Mouse (Mus musculus): ENCODE results near the gene Apbb2. TPM values are rescaled to one million over a fixed set of nuclear protein-coding genes. Genes with fewer than 3 reads are reported as not detected.

Apbb2 gene
- polyA plus RNA-seq, 1 experiment: 36.1 TPM

GRCm38 (mm10) chr5:66486028-66486427 is 132.6 kb downstream of the Apbb2 start:
- TF ChIP-seq CTCF (IDR thresholded peaks at IDR 0.05; ENCODE audit: borderline replicate concordance, insufficient read depth, low read depth, low read length) (no peak), POLR2A (IDR thresholded peaks at IDR 0.05; ENCODE audit: borderline replicate concordance, insufficient read depth, low read length) (no peak)
- no peaks in the 10 kb centered on the region for H3K27me3 ChIP-seq (ENCODE audit: control insufficient read depth, insufficient read depth, low read length)
- peaks cover 2% of the 10 kb centered on the region; the same call in 1 of the 2 replicates for H3K4me1 ChIP-seq (ENCODE audit: control insufficient read depth, insufficient read depth, low read length)
- WGBS: 85% methylated on average over 7 of the region's 7 CpGs
- no peak overlapping the region for H3K4me3 ChIP-seq (replicated peaks; ENCODE audit: insufficient read depth, low read depth, low read length)
- DNase-seq: no peak
- H3K27ac ChIP-seq (ENCODE audit: insufficient read depth, low read length): no peak overlapping the region

- H3K27me3 ChIP-seq (ENCODE audit: control insufficient read depth, insufficient read depth, low read length): no peaks in the 10 kb centered on the region
- DNase-seq: peak; percentile 45 to 47
- WGBS: 11% methylated on average over 10 of the region's 10 CpGs
- TF ChIP-seq POLR2A (IDR thresholded peaks at IDR 0.05; ENCODE audit: borderline replicate concordance, insufficient read depth, low read length) (no peak), CTCF (IDR thresholded peaks at IDR 0.05; ENCODE audit: borderline replicate concordance, insufficient read depth, low read depth, low read length) (0 out of 2 replicates have a peak, but pooled peaks have one; percentile 9)
- H3K27ac ChIP-seq (ENCODE audit: insufficient read depth, low read length): no peak overlapping the region
- H3K4me1 ChIP-seq (ENCODE audit: control insufficient read depth, insufficient read depth, low read length): peaks cover 9% of the 10 kb centered on the region
- peak overlapping the region; percentile 19 for H3K4me3 ChIP-seq (replicated peaks; ENCODE audit: insufficient read depth, low read depth, low read length)
Measured at GRCm38 (mm10) chr5:66476266-66476665, 142.3 kb downstream of the Apbb2 start.

GRCm38 (mm10) chr5:66475824-66476223 is 142.8 kb downstream of the Apbb2 start:
- no peak overlapping the region for H3K4me3 ChIP-seq (replicated peaks; ENCODE audit: insufficient read depth, low read depth, low read length)
- 53% methylated on average over 6 of the region's 6 CpGs for WGBS
- no peaks in the 10 kb centered on the region for H3K27me3 ChIP-seq (ENCODE audit: control insufficient read depth, insufficient read depth, low read length)
- no peak for DNase-seq
- H3K27ac ChIP-seq (ENCODE audit: insufficient read depth, low read length): no peak overlapping the region
- TF ChIP-seq CTCF (IDR thresholded peaks at IDR 0.05; ENCODE audit: borderline replicate concordance, insufficient read depth, low read depth, low read length) (no peak), POLR2A (IDR thresholded peaks at IDR 0.05; ENCODE audit: borderline replicate concordance, insufficient read depth, low read length) (no peak)
- peaks cover 9% of the 10 kb centered on the region for H3K4me1 ChIP-seq (ENCODE audit: control insufficient read depth, insufficient read depth, low read length)

DNA sequence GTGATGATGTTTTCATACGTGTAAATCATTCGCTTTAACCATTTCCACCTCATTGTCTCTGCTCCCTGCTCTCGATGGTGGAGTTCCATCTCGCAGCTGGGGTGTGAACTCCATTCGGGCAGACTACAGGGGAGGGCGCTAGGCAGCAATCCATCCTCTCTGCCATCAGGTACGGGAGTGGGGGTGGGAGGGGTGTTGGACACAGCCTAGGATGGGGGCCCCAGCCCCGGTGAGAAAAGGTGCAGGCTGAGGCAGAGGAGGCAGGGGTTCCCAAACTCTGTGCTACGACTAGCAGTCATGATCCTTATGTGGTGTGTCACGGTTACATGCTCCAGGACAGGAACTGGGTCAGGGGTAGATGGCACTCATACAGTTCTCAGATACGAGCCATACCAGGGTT is 144.4 kb downstream of the Apbb2 start:
- no peak overlapping the region for H3K27ac ChIP-seq (ENCODE audit: insufficient read depth, low read length)
- WGBS: 82% methylated on average over 11 of the region's 11 CpGs
- no peak for DNase-seq
- H3K4me3 ChIP-seq (replicated peaks; ENCODE audit: insufficient read depth, low read depth, low read length): no peak overlapping the region
- H3K27me3 ChIP-seq (ENCODE audit: control insufficient read depth, insufficient read depth, low read length): no peaks in the 10 kb centered on the region
- peaks cover 9% of the 10 kb centered on the region for H3K4me1 ChIP-seq (ENCODE audit: control insufficient read depth, insufficient read depth, low read length)
- TF ChIP-seq CTCF (IDR thresholded peaks at IDR 0.05; ENCODE audit: borderline replicate concordance, insufficient read depth, low read depth, low read length): no peak
- no peak for TF ChIP-seq POLR2A (IDR thresholded peaks at IDR 0.05; ENCODE audit: borderline replicate concordance, insufficient read depth, low read length)

GRCm38 (mm10) chr5:66473599-66473998 is 145.0 kb downstream of the Apbb2 start:
- TF ChIP-seq POLR2A (IDR thresholded peaks at IDR 0.05; ENCODE audit: borderline replicate concordance, insufficient read depth, low read length): no peak
- TF ChIP-seq CTCF (IDR thresholded peaks at IDR 0.05; ENCODE audit: borderline replicate concordance, insufficient read depth, low read depth, low read length): no peak
- DNase-seq: no peak
- Histone ChIP-seq H3K27me3 (ENCODE audit: control insufficient read depth, insufficient read depth, low read length) (no peaks in the 10 kb centered on the region), H3K4me3 (replicated peaks; ENCODE audit: insufficient read depth, low read depth, low read length) (no peak overlapping the region), H3K4me1 (ENCODE audit: control insufficient read depth, insufficient read depth, low read length) (peaks cover 9% of the 10 kb centered on the region), H3K27ac (ENCODE audit: insufficient read depth, low read length) (no peak overlapping the region)
- 56% methylated on average over 12 of the region's 12 CpGs for WGBS

DNA sequence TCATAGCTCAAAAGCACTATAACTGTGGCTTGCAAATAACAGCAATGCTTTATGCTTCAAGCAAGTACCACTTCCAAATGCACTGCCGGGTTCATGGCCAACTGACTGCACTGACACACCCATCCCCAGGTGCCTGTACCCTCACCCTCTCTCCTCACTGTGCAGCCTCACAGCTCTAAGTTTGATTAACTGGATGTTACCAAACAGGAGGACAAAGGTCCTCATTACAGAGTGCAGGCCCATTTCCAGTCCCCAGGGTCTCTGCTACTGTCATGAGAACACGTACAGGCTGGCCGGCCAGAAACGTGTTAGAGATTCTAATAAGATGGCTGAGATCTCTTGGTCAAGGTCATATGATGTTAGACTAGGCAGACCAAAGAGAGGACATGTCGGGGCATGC is 147.7 kb downstream of the Apbb2 start:
- no peak for DNase-seq
- Histone ChIP-seq H3K4me3 (replicated peaks; ENCODE audit: insufficient read depth, low read depth, low read length) (no peak overlapping the region), H3K27me3 (ENCODE audit: control insufficient read depth, insufficient read depth, low read length) (no peaks in the 10 kb centered on the region), H3K27ac (ENCODE audit: insufficient read depth, low read length) (no peak overlapping the region), H3K4me1 (ENCODE audit: control insufficient read depth, insufficient read depth, low read length) (peaks cover 2% of the 10 kb centered on the region; the same call in 1 of the 2 replicates)
- 91% methylated on average over 5 of the region's 5 CpGs for WGBS
- TF ChIP-seq CTCF (IDR thresholded peaks at IDR 0.05; ENCODE audit: borderline replicate concordance, insufficient read depth, low read depth, low read length) (no peak), POLR2A (IDR thresholded peaks at IDR 0.05; ENCODE audit: borderline replicate concordance, insufficient read depth, low read length) (no peak)

DNA sequence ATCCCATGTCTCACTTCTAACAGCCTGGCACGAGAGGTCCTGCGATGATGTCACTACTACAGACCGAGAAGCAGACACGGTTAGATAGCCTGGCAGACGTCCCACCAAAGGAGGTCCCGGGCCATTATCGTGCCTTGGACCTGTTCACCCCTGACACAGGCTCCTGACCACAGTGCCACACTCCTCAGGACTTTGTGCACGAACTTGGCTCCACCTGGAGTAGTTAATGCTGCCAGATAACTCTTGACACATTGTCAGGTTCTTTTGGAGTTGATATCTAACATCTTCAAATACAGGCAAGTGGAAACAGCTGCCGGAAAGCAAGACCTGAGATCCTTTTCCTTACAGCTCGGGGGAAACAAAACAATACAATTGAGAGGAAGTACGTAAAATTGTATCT is 148.9 kb downstream of the Apbb2 start:
- no peaks in the 10 kb centered on the region for H3K4me1 ChIP-seq (ENCODE audit: control insufficient read depth, insufficient read depth, low read length)
- no peak overlapping the region for H3K4me3 ChIP-seq (replicated peaks; ENCODE audit: insufficient read depth, low read depth, low read length)
- H3K27ac ChIP-seq (ENCODE audit: insufficient read depth, low read length): no peak overlapping the region
- 48% methylated on average over 11 of the region's 11 CpGs for WGBS
- DNase-seq: no peak
- TF ChIP-seq CTCF (IDR thresholded peaks at IDR 0.05; ENCODE audit: borderline replicate concordance, insufficient read depth, low read depth, low read length) (no peak), POLR2A (IDR thresholded peaks at IDR 0.05; ENCODE audit: borderline replicate concordance, insufficient read depth, low read length) (no peak)
- no peaks in the 10 kb centered on the region for H3K27me3 ChIP-seq (ENCODE audit: control insufficient read depth, insufficient read depth, low read length)

- WGBS: 84% methylated on average over 4 of the region's 4 CpGs
- H3K27me3 ChIP-seq (ENCODE audit: control insufficient read depth, insufficient read depth, low read length): no peaks in the 10 kb centered on the region
- TF ChIP-seq CTCF (IDR thresholded peaks at IDR 0.05; ENCODE audit: borderline replicate concordance, insufficient read depth, low read depth, low read length) (no peak), POLR2A (IDR thresholded peaks at IDR 0.05; ENCODE audit: borderline replicate concordance, insufficient read depth, low read length) (no peak)
- no peak overlapping the region for H3K27ac ChIP-seq (ENCODE audit: insufficient read depth, low read length)
- no peak for DNase-seq
- no peak overlapping the region for H3K4me3 ChIP-seq (replicated peaks; ENCODE audit: insufficient read depth, low read depth, low read length)
- H3K4me1 ChIP-seq (ENCODE audit: control insufficient read depth, insufficient read depth, low read length): no peaks in the 10 kb centered on the region
Measured at GRCm38 (mm10) chr5:66468331-66469001, 150.1 kb downstream of the Apbb2 start.
